Mouse (Mus musculus): ENCODE measurements at regions not wholly inside any gene's neighbourhood (a gene's known extent, or its start where the extent isn't known, plus 50 kb on each side); places are given as distances from the start of the nearest gene placed in this dataset.
"Not testable (repeated sequence)": the region's sequence is repeated elsewhere in the genome, so short reads cannot be mapped to it uniquely, and the experiment has no call there.

DNA sequence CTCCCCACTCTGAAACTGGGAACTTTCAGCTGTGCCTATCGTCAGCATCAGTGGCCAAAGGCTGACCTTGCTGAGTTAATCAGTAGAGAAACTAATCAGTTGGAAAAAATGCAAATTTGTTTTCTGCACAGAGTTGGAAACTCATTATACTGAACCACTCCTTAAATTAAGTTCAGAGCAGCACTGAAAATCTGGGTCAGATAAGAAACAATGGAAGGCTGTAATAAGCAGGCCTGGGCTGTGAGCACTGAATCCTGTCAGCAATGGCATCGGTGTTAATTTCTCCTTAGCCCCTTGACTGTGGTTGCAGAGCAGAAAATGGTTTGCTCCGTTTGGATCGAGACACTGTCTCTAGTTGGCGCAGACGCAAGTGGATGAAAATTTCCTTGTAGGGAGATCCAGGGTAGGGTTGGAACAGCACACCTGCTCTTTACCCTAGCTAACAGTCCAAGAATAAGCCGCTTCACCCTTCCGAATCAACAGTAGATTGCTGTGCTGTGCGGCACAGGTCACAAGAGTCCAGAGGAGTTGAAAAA is 289.4 kb downstream of the Tox3 start:
- DNase-seq (ENCODE audit: low read depth in 1 of 2, low spot score in 2 of 2), result no peak

DNA sequence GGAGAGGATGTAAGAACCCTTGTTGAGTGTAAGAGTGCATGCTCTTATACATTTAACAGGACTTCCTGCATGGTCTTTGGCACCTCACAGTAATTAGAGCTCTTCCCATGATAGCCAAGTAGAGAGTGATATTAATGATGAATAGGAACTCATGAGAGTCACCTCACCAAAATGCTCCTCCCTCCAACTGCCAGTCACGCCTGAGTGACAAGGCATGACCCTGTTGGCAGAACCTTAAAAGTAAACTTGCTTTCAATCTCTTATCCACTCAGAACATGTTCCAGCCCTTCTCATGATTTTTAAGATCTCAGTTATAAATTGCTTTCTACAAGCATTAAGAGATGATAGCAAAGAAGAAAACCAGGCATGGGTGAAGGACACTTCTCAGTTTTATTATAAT is 291.8 kb downstream of the Tox3 start:
- DNase-seq (ENCODE audit: low read depth in 1 of 2, low spot score in 2 of 2), result no peak

DNA sequence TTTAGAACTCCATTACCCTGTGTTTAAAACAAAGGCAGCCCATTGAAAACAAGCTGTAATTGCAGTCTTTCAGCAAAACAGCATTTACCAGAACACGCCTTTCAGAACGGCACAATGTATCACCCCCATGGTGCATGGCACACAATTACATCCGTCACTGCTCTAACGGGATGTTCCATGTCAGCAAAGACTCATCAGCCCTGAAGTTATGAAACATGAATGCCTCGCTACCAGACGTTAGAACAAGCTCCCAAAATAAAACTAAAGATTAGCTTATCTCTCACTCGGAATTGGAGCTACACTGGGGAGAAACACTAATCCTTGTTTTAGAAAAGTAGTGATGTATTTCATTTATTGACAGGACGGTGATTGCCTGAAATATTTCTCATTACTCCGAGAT is 301.4 kb downstream of the Tox3 start:
- no peak for DNase-seq (ENCODE audit: low read depth in 1 of 2, low spot score in 2 of 2)

DNA sequence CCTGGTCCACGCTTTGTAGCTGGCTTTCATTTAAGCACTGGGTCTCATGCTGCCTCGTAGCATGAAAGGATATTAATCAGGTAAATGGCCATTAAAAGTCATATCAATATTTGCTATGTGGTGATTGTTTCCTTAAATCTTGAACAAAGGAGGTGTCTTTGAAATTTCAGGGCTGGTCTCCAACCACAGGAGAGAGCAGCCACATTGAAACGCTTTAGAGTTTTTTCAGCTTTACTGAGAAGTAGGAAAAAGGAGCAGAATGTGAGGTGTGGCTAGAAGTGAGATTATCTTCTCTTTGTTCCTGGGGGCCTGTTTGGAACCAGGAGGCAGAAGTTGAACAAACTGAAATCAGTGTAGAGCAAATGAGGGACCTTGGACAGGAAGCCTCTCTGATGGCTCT is 311.7 kb downstream of the Tox3 start:
- no peak for DNase-seq (ENCODE audit: low read depth in 1 of 2, low spot score in 2 of 2)

DNA sequence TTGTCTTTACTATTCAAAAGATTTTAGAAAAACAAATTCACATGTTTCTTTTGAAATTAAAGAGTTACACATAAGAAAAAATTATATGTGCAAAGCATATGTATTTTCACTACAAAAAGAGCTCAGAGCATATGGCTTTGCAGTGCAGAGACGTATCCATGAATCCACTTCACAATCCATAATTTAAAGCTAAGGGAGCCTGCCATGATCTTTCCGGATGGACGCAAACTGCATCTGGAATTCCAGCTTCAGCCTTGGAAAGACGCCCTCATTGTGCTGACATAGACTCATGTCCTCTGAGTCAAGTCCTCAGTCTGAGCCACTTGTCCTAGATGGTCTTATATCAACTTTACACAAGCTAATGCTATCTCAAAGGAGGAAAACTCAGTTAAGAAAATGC is 315.6 kb downstream of the Tox3 start:
- no peak for DNase-seq (ENCODE audit: low read depth in 1 of 2, low spot score in 2 of 2)

DNA sequence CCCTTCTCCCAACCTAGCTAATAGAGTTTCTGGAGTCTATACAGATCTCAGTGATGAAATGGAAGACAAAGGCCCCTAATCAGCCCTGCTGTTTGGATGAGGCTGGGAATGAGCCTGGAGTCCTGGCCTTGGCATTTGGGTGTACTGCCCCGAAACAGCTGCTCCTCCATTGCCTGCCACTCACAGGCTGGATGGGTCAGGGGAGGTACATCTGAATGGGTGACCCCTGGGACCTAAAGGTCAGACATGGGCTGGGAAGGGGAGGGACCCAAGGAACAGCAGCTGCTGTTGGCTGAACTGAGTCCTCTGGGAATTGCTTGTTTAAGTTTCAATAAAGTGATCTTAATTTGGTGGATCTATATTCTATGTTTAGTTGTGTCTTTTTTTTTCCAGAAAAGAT is 316.9 kb downstream of the Tox3 start:
- DNase-seq (ENCODE audit: low read depth in 1 of 2, low spot score in 2 of 2), result no peak

DNA sequence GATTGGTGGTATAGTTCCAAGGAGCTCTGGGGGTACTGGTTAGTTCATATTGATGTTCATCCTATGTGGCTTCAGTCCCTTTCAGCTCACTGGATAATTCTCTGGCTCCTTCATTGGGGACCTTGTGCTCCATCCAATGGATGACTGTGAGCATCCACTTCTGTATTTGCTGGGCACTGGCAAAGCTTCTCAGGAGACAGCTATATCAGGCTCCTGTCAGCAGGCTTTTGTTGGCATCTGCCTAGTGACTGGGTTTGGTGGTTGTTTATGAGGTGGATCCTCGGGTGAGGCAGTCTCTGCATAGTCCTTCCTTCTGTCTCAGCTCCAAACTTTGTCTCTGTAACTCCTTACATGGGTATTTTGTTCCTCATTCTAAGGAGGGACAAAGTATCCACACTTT is 330.2 kb downstream of the Tox3 start:
- DNase-seq (ENCODE audit: low read depth in 1 of 2, low spot score in 2 of 2), result not testable (repeated sequence)

DNA sequence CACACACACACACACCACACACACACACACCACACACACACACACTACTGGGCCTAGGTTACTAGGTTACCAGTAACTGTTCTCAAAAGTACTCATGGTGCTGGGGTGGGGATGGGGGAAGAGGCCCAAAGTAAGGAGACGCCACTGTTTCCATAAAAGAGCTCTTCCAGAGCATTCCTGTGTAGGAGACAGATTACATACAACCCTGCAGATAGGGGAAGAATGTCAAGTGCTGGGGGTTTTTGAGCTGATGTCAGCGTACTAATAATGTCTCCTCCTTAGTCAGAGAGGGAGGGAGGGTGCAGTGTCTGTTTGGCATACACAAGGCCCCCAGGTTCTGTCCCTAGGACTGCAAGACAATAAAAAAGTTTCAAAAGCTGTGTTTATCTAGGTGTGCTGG is 334.4 kb downstream of the Tox3 start:
- no peak for DNase-seq (ENCODE audit: low read depth in 1 of 2, low spot score in 2 of 2)

DNA sequence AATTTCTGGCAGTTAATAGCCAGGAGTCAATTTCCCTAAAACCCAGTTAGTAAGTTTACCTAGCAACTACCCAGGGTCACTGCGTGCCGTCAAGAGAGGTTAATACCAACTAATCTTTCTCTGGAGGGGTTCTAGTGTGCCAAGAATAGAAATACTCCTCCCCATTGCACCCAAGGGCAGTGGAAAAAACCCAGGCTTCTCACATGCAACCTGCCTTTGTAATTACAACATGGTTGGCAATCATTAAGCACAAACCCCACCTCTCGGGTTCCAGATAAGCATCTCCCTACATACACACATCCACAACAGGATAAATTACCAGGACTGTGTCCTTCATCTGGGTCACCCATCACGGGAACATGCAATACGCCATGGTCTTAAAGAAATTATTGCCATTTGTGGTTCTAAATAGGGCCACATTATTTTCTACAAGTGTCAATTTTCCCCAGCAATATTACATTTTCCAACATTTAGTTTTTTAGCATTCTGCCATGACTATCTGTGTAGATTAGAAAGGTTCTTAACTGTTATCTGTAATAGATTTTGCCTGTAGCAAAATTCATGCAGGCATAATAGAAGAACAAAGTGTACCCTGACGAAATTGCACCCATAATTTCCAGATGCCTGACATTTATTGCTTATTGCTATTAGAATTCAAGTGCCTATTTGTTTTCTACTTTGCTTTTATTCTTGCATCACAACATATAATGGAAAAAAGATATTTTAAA is 336.3 kb downstream of the Tox3 start:
- DNase-seq (ENCODE audit: low read depth in 1 of 2, low spot score in 2 of 2), result no peak

DNA sequence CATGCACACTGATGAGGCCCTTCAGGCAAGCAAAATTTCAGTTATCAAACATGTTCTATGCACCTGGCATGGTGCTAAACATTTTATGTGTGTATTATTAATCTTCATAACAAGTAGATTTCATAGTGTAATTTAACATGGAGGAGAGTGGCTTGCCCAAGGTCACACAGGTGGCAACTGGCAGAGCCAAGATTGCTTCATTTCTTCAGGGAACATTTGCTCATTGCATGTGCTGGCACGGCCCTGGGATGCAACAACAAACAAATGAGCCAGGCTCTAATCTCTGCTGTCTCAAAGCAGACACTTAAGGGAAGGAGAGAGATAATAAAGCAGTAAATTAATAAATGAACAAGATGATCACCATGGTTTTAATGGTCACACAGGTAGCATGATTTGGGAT is 338.7 kb downstream of the Tox3 start:
- no peak for DNase-seq (ENCODE audit: low read depth in 1 of 2, low spot score in 2 of 2)

DNA sequence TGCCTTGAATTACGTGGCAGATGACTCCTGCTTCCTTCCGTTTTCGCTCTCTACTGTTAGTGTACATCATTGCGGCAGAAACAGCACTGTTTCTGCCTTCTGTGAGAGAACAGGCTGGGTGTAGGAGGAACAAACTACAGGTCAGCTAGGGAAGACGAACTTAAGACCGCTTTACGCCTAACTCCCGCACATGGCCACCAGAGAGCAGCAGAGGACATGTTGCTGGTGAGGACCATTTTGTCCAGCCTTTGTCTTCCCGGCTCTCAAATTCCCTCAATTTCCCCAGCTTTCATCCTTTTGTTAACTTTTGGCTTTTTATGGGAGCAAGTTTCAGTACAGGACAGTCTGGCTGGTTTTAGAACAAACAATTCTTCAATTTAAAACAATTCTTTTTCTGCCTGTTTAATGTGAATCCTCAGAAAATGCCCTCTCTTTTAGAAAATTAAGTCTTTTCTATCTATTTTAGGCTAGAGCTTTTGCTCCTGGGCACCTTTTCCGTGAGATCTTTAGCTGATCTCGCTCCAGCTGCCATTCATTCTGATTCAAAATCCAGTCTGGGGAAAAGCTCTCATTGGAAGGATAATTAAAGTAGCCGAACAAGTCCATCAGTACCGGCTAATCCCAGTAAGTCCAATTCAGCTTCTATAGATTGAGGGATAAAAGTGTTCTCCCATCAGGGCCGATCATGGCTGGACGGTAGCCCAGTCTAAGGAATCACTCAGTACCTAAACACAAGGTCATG is 347.1 kb downstream of the Tox3 start:
- DNase-seq (ENCODE audit: low read depth in 1 of 2, low spot score in 2 of 2), result peak in 1 of 2 experiments; percentile 1

DNA sequence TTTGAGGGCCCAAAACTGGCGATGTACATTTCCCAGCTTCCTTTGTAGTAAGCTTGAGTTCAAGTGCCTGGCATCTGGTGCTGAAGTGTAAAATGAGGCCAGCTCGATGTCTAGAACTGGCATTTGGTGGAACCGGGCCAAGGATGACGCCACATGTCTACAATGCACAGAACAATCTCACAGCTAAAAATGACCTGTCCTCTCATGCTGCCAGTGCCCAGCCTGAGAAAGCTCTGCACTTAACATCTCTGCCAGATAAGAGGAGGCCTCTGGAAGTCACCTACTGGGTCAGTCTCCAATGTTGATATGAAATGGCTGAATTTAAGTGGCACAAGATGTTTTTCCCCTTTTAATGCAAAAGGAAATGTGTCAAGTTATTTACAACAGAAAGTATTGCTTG is 354.4 kb downstream of the Tox3 start:
- DNase-seq (ENCODE audit: low read depth in 1 of 2, low spot score in 2 of 2), result no peak

DNA sequence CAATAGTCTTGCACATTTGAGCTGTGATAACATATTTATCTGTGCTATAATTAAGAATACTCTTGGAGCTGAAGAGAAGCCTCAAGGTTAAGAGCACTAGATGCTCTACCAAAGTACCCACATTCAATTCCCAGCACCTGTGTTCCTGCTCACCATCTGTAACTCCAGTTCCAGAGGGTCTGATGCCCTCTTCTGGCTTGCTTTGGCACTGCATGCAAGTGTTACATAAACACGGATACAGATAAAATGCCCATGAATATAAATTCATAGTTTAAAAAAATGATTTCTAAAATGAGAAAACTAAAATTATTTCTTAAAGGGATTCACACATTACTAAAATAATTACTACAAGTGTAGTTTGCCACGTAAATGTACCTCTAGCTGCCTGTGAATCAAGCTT is 364.3 kb downstream of the Tox3 start:
- no peak for DNase-seq (ENCODE audit: low read depth in 1 of 2, low spot score in 2 of 2)

DNA sequence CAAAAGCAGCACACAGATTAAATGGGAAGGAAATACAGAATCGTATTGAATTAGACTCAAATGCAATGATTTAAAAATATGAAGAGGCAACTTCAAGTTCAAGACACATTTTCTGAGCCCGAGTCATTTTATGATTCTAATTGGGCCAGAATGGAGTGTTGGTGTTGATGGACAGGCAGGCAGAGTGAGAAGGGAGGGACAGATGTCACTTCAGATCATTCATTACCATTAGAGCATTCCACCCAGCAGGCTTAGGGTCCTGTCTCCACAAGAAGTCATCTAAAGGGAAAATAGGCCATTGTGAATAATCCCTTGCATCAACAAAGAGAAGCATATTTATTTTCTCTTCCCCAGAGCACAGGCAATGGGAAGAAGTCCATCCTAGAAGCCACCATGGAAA is 365.6 kb downstream of the Tox3 start:
- no peak for DNase-seq (ENCODE audit: low read depth in 1 of 2, low spot score in 2 of 2)

DNA sequence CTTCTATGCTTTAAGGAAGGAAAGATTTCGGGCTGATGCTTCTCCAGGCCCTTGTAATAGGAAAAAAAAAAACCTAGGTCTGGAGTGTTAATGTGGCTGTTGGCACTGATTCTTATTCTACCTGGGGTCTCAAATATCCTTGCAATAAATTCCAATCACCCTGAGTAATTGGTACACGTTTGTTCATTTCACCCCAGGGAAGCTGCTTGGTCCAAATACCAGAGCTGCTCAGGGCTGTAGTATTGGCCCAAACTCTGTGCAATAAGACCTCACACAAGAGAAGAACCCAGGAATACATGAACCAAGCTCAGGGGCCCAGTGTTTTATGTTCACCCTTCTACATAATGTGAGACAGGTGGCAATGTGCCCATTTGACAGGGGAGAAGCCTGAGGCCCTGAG is 366.8 kb downstream of the Tox3 start:
- no peak for DNase-seq (ENCODE audit: low read depth in 1 of 2, low spot score in 2 of 2)

DNA sequence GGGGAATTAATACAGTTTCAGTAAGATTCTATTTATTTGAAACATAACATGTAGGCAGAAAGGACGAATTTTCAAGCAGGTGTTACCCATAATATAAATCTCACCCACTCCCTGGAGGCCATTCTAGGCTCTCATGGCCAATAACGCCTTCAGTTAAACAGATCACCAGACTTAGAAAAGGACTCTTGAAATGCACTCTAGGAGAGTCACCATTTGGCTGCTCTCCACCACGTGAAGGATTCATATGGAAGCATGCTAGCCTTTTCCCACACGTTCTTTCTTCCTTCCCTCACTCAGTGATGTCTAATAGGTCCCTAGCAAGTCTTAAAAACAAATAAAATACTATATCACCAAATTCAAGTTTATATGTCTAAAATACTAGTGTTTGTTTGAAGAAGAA is 367.7 kb downstream of the Tox3 start:
- no peak for DNase-seq (ENCODE audit: low read depth in 1 of 2, low spot score in 2 of 2)

DNA sequence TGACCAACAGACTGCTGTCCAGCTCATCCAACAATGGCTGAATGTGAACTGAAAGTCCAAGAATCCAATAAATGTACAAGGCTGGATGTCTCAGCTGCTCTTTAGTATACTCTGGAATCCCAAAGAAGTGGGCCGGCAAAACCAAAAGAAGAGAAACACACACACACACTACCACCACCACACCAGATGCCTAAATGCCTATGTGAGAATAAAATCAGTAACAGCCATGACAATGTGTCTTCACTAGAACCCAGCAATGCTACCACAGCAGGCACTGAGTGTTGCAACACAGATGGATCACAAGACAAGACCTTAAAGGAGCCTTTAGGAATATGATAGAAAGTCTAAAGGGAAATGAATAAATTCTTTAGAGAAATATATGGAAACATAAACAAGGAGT is 385.3 kb downstream of the Tox3 start:
- no peak for DNase-seq (ENCODE audit: low read depth in 1 of 2, low spot score in 2 of 2)

DNA sequence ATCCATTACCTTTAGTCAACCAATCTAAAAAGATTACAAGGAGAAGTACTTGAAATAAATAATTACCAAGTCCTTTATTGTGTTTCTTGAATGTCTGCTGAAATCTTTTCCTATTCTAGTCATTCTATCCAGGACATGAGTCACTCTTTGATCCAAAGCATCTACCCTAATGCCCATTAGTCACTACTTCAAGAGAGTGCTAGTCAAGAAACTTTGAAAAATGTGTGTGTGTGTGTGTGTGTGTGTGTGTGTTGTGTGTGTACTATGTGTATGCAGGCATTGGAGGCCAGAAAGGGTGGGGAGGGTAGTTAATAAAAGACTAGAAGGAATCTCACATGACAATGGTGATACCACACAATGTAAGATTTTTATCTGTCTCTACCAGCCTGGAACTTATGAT is 390.7 kb downstream of the Tox3 start:
- no peak for DNase-seq (ENCODE audit: low read depth in 1 of 2, low spot score in 2 of 2)

DNA sequence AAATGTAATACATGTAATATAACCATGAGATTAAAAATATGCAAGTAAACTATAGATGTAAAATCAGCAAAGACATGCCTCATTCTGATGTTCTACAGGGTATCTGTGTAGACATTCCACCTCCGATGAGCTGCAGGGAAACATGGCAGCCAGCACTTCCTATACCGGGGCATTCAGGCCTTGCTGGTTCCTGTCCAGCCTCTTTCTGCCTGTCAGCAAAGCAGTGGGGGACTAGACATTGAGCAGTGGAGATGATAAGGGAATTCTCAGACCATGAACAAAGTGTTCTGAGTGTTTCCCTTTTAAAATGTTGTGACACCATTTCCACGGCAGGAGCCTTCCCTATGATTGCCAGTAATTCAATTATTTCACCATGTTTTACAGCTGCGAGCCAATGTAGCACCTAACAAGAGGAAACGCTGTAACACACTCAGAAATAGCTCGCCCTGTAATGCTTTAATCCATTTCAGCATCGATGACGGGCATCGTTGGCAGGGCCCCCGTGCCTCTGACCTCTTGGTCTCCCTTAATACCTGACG is 391.6 kb downstream of the Tox3 start:
- DNase-seq (ENCODE audit: low read depth in 1 of 2, low spot score in 2 of 2), result no peak

DNA sequence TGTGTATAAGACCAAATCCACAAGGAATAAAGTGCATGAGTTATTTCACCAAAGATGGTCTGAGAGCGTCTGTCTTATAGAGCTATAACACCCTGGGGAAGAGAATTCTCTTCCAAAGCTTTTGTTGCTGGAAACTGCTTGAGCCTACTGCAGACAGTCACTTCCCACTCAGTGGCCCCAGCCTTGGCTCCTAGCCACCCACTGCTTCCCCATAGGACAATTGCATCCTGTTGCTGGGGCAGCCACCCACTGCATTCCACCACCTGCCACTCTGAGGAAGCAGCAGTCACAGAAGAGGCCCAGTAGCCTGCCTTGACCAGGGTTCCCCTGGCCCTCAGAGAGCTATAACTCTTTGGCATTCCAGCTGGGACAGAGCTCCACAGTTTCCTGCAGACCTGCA is 409.3 kb downstream of the Tox3 start:
- DNase-seq (ENCODE audit: low read depth in 1 of 2, low spot score in 2 of 2), result no peak

DNA sequence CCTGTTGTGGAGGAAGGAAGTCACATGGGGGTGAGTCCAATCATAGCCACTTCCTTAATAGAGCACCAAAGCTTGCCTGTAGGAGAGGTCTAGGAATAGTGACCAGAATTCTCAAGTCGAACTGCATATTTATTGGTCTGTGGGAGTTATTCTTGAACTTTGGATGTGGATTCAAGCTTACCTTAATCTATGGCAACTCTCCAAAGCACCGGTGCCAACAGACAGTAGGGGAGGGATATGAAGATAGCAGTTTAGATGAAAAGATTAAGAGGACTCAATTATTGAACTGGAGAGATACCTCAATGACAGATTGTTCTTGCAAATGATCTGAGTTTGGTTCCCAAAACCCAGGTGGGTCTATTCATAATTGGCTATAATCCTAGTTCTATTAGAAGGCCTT is 413.6 kb downstream of the Tox3 start:
- DNase-seq (ENCODE audit: low read depth in 1 of 2, low spot score in 2 of 2), result no peak

DNA sequence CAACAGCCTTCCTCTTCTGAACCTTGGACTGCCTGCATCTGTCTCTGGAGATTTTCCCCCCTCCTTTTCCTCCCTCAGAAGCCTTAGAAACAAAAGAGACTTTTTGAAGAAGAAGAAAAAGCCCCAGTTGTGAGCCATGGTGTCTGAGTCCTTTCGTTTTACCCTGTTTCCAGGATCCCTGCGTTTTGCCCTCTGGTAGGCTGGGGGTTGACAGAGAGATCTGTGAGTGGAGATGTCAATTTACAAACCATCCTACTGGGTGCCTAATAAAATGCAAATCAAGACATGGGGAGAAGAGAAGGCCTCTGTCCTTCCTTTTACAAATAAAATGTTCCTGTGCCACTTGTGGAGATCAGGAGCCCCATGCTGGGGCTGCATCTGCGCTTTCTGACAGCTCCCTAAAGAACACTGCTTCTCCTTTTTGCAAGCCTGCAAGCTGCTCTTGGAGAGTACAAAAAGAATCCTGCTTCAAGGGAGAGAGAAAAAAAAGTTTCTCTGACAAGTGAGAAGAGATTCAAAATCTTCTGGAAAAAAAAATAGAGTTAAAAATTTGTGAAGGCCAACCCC is 421.4 kb downstream of the Tox3 start:
- no peak for DNase-seq (ENCODE audit: low read depth in 1 of 2, low spot score in 2 of 2)

All from monocyte, adult 2 months (primary cell).